8 mouse cellular contexts compared by ENCODE assay signal in the genomic region with DNA sequence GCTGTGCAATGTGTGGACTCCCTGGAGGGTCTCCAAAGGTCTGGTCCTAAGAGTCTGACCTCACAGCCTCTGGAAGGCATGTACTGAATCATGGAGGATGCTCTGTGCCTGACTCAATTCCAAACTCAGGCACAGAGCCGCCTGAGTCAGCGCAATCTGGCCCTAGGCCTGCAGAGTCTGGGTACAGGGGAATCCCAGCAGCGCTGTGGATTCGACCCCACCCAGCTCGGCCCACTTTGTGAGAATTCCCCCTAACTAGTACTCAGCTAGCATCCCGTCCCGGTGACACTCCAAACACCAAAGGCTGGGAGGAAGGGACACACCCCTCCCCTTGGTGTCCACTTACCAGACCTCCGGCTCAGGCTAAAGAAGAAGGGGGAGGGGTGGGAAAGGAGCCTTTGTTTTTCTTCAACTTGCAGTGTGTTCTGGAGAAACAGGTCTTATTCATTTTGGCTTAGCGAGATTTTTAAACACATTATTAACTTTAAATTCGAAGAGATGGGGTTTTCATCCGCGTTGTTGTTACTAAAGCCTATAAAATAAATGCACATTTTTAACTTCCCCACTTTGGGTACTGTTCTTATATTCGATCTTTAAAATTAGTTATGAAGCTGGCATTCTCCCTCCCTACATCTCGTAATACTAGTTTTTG. TPM values are rescaled to one million over a fixed set of nuclear protein-coding genes. Genes with fewer than 3 reads are reported as not detected.
DNase-seq lines count a peak whose midpoint lies in the region; ATAC-seq lines count a peak whose summit lies in the region.

No protein-coding gene starts in this region.

- H3K9me3 ChIP-seq in lung, embryonic 16.5 days (ENCODE audit: control insufficient read depth, low read length), result no peaks in the 10 kb centered on the region
- H3K9me3 ChIP-seq in forebrain, embryonic 11.5 days (ENCODE audit: control insufficient read depth, low read length), result no peaks in the 10 kb centered on the region

- DNase-seq in lung, postnatal 36 days, result no peak
- peak; percentile 71 for DNase-seq in forebrain, embryonic 11.5 days (ENCODE audit: low spot score)
- DNase-seq in heart, postnatal 36 days, result peak; percentile 51 to 56
- peak; percentile 51 for DNase-seq in neural tube, embryonic 10.5 days (ENCODE audit: extremely low spot score, low spot score)
- no peak for DNase-seq in layer of hippocampus, postnatal 36 days
- DNase-seq in right cerebral cortex, postnatal 10 days (ENCODE audit: low spot score in 2 of 2), result no peak

- no peaks in the 10 kb centered on the region for H3K36me3 ChIP-seq in lung, embryonic 16.5 days (ENCODE audit: control insufficient read depth, insufficient read depth, low read length)
- no peaks in the 10 kb centered on the region for H3K36me3 ChIP-seq in forebrain, embryonic 11.5 days (ENCODE audit: control insufficient read depth, insufficient read depth, low read length)

- intact Hi-C loops in heart, postnatal 36 days (cut with DNase I), result no loop called here

- peak overlapping the region; percentile 47 for H3K4me2 ChIP-seq in lung, embryonic 16.5 days (ENCODE audit: low read depth, low read length)
- peak overlapping the region; percentile 38; the same call in 1 of the 2 replicates for H3K4me2 ChIP-seq in forebrain, embryonic 11.5 days (ENCODE audit: low read depth, low read length, severe bottlenecking)

- no peaks in the 10 kb centered on the region for H3K27me3 ChIP-seq in lung, embryonic 16.5 days (ENCODE audit: control insufficient read depth, insufficient read depth, low read depth, low read length)
- no peaks in the 10 kb centered on the region for H3K27me3 ChIP-seq in forebrain, embryonic 11.5 days (ENCODE audit: control insufficient read depth, insufficient read depth, low read length)

- no peak overlapping the region for H3K4me3 ChIP-seq in lung, embryonic 16.5 days (ENCODE audit: low read length)
- peak overlapping the region; percentile 7; the same call in 1 of the 2 replicates for H3K4me3 ChIP-seq in forebrain, embryonic 11.5 days (ENCODE audit: low read depth, low read length)

- H3K9ac ChIP-seq in lung, embryonic 16.5 days (ENCODE audit: low read length), result peak overlapping the region; percentile 35; the same call in 1 of the 2 replicates
- no peak overlapping the region for H3K9ac ChIP-seq in forebrain, embryonic 11.5 days (ENCODE audit: low read length)

- WGBS in lung, embryonic 16.5 days, result 12% methylated on average over 14 of the region's 14 CpGs
- WGBS in forebrain, embryonic 11.5 days, result 2% methylated on average over 14 of the region's 14 CpGs

- H3K27ac ChIP-seq in lung, embryonic 16.5 days (ENCODE audit: low read length), result no peak overlapping the region
- no peak overlapping the region for H3K27ac ChIP-seq in forebrain, embryonic 11.5 days (ENCODE audit: low read depth, low read length)

- peak; percentile 47 for ATAC-seq in lung, embryonic 16.5 days (ENCODE audit: low read depth)
- peak; percentile 84 for ATAC-seq in forebrain, embryonic 11.5 days (replicated peaks; ENCODE audit: low FRiP score)
- ATAC-seq in erythroblast, adult 5-6 weeks (replicated peaks; ENCODE audit: low FRiP score, poor library complexity, severe bottlenecking), result no peak

- H3K4me1 ChIP-seq in lung, embryonic 16.5 days (replicated peaks; ENCODE audit: control insufficient read depth, insufficient read depth, low read length), result peaks cover 4% of the 10 kb centered on the region
- H3K4me1 ChIP-seq in forebrain, embryonic 11.5 days (replicated peaks; ENCODE audit: control insufficient read depth, insufficient read depth, low read length), result peaks cover 4% of the 10 kb centered on the region; the same call in 1 of the 2 replicates

RNA-seq across cellular contexts. Expression of a gene that starts 9.6 kb away (rescaled TPM):
- polyA plus RNA-seq in lung, embryonic 16.5 days (2015; fragmentation: Nextera tagmentation; extraction: Ambion mirVana), result 75.8 and 81.7 TPM in 2 replicates
- polyA plus RNA-seq in forebrain, embryonic 11.5 days (2014; fragmentation: Nextera tagmentation; extraction: Ambion mirVana), result 44.3 and 49.7 TPM in 2 replicates
- total RNA-seq in heart, postnatal 36 days (2021), result 10 to 100 TPM; 65.5 to 73.0 TPM
- total RNA-seq in erythroblast, adult 5-6 weeks (2015; ENCODE audit: low replicate concordance), result 25.5 and 40.7 TPM in 2 replicates
- 46.3 and 46.7 TPM in 2 replicates for total RNA-seq in erythroblast, adult 5-6 weeks (2017; ENCODE audit: low replicate concordance)
- 10 to 100 TPM; 34.0 to 35.6 TPM for total RNA-seq in layer of hippocampus, postnatal 36 days (2021)

Comparison
In these comparisons a context has a peak if more than half of its experiments do, and no peak if none do; other contexts are left out.
1. DNase-seq: peak in forebrain, embryonic 11.5 days (single experiment), heart, postnatal 36 days (2 of 2) and neural tube, embryonic 10.5 days (single experiment); none in lung, postnatal 36 days (single experiment), layer of hippocampus, postnatal 36 days (0 of 2) and right cerebral cortex, postnatal 10 days (0 of 2).